Mouse (Mus musculus) lung, postnatal 0 days (tissue): Measurements from ENCODE around the gene Tmem147. TPM values are rescaled to one million over a fixed set of nuclear protein-coding genes. Genes with fewer than 3 reads are reported as not detected.
"Not testable (repeated sequence)": the region's sequence is repeated elsewhere in the genome, so short reads cannot be mapped to it uniquely, and the experiment has no call there.

Source experiments
- ATAC-seq: fragments of 200-750 bp; cut with Nextera tagmentation; 2 replicates; pipeline ENCODE4 v1.8.0; 2017; ENCODE audit warnings: moderate library complexity
- DNase-seq: peaks from one replicate; pipeline ENCODE4 v3.0.0-alpha.2; 2016; ENCODE audit warnings: low spot score
- H3K27ac ChIP-seq: fragments of 300-500 bp; sonication (generic); 2 replicates; pipeline ENCODE4 v1.5.1; 2014; ENCODE audit warnings: antibody characterized with exemption, mild to moderate bottlenecking, low read length, mixed read lengths
- H3K27me3 ChIP-seq: fragments of 300-500 bp; sonication (generic); replicated peaks from 2 replicates; pipeline ENCODE4 v1.6.1; 2014; ENCODE audit warnings: low read length, mixed read lengths; ENCODE audit not compliant: insufficient read depth
- H3K36me3 ChIP-seq: fragments of 300-500 bp; sonication (generic); 2 replicates; pipeline ENCODE4 v1.6.1; 2014; ENCODE audit warnings: low read length, mixed read lengths; ENCODE audit not compliant: insufficient read depth
- H3K4me1 ChIP-seq: fragments of 300-500 bp; sonication (generic); 2 replicates; pipeline ENCODE4 v1.6.1; 2014; ENCODE audit warnings: antibody characterized with exemption, low read depth, low read length, mixed read lengths; ENCODE audit not compliant: insufficient read depth
- H3K4me2 ChIP-seq: fragments of 300-500 bp; sonication (generic); replicated peaks from 2 replicates; pipeline ENCODE4 v1.6.1; 2014; ENCODE audit warnings: low read depth, mild to moderate bottlenecking, low read length, moderate library complexity, mixed read lengths
- H3K4me3 ChIP-seq: fragments of 300-500 bp; sonication (generic); 2 replicates; pipeline ENCODE4 v1.5.1; 2014; ENCODE audit warnings: low read depth, low read length
- H3K9ac ChIP-seq: fragments of 300-500 bp; sonication (generic); replicated peaks from 2 replicates; pipeline ENCODE4 v1.6.1; 2014; ENCODE audit warnings: low read depth, mild to moderate bottlenecking
- H3K9me3 ChIP-seq: fragments of 300-500 bp; sonication (generic); 2 replicates; pipeline ENCODE4 v1.6.1; 2016; ENCODE audit warnings: low read length, mixed read lengths
- CTCF ChIP-seq: IDR thresholded peaks from 2 replicates; pipeline ENCODE4 v1.5.1; 2016; ENCODE audit warnings: antibody characterized with exemption, mild to moderate bottlenecking
- EP300 ChIP-seq: IDR thresholded peaks from 2 replicates; pipeline ENCODE4 v1.6.1; 2016; ENCODE audit warnings: antibody characterized with exemption, mild to moderate bottlenecking, control low read depth
- WGBS: fragments of 180-500 bp; shearing (Covaris S2); extraction: QIAGEN DNeasy Blood & Tissue Kit; methylation state at CpG from one replicate; pipeline ENCODE4 v1.1.7; 2014; 5-methylcytosine and 5-hydroxymethylcytosine counted together
- polyA plus RNA-seq: library from polyadenylated mRNA; unstranded; fragments of >200 nt; fragmentation: Nextera tagmentation; extraction: Ambion mirVana; gene quantifications from 2 replicates; pipeline ENCODE4 v1.2.1, GENCODE M21; 2015

The Tmem147 gene
- polyA plus RNA-seq, 1 experiment from 2014 or later: 193 TPM

- H3K9ac ChIP-seq: no peak overlapping the region
- TF ChIP-seq CTCF (no peak), EP300 (no peak)
- H3K27me3 ChIP-seq: no peaks in the 10 kb centered on the region
- H3K4me2 ChIP-seq: no peak overlapping the region
- no peak overlapping the region for H3K27ac ChIP-seq
- H3K4me3 ChIP-seq: no peak overlapping the region
- H3K9me3 ChIP-seq: no peaks in the 10 kb centered on the region; the same call in 1 of the 2 replicates
- DNase-seq (peak; percentile 48), ATAC-seq (peak; percentile 79)
- H3K36me3 ChIP-seq: no peaks in the 10 kb centered on the region
- no peaks in the 10 kb centered on the region; the same call in 1 of the 2 replicates for H3K4me1 ChIP-seq
- WGBS: 60% methylated on average over 13 of the region's 13 CpGs
Observed at GRCm38 (mm10) chr7:30749824-30750606, 20.7 kb upstream of the Tmem147 start.

- DNase-seq (no peak), ATAC-seq (no peak)
- no peak overlapping the region for H3K4me2 ChIP-seq
- H3K27me3 ChIP-seq: no peaks in the 10 kb centered on the region
- no peaks in the 10 kb centered on the region for H3K9me3 ChIP-seq
- no peak overlapping the region for H3K4me3 ChIP-seq
- TF ChIP-seq EP300 (no peak), CTCF (peak; percentile 23; the same call in 1 of the 2 replicates)
- H3K36me3 ChIP-seq: no peaks in the 10 kb centered on the region
- H3K9ac ChIP-seq: no peak overlapping the region
- 80% methylated on average over 7 of the region's 7 CpGs for WGBS
- peaks cover 3% of the 10 kb centered on the region; the same call in 1 of the 2 replicates for H3K4me1 ChIP-seq
- no peak overlapping the region for H3K27ac ChIP-seq
Observed at GRCm38 (mm10) chr7:30747525-30748204, 18.3 kb upstream of the Tmem147 start.

GRCm38 (mm10) chr7:30744022-30744598, 14.8 kb upstream of the Tmem147 start:
- WGBS: 18% methylated on average over 4 of the region's 4 CpGs
- Histone ChIP-seq H3K36me3 (no peaks in the 10 kb centered on the region), H3K9me3 (no peaks in the 10 kb centered on the region), H3K27ac (peak overlapping the region; percentile 64; the same call in 1 of the 2 replicates), H3K4me3 (no peak overlapping the region), H3K9ac (no peak overlapping the region), H3K4me1 (0 out of 2 replicates have a peak, but pooled peaks cover 3% of the 10 kb centered on the region), H3K27me3 (no peaks in the 10 kb centered on the region), H3K4me2 (no peak overlapping the region)
- TF ChIP-seq EP300: peak; percentile 75; the same call in 1 of the 2 replicates
- peak; percentile 43 for TF ChIP-seq CTCF
- DNase-seq: peak; percentile 88
- ATAC-seq: peak; percentile 94

GRCm38 (mm10) chr7:30743617-30744016, 14.3 kb upstream of the Tmem147 start, which contains the start of gene Gapdhs:
Gapdhs (minus strand) TSS chr7:30743681.
- H3K4me1 ChIP-seq, H3K9me3 ChIP-seq, H3K4me3 ChIP-seq, H3K36me3 ChIP-seq, H3K9ac ChIP-seq, H3K27me3 ChIP-seq, H3K4me2 ChIP-seq: not testable (repeated sequence)
- ATAC-seq (peak; percentile 60), DNase-seq (peak; percentile 60)
- peak within 1 kb of the TSS; percentile 64; the same call in 1 of the 2 replicates for H3K27ac ChIP-seq
- WGBS: 67% methylated on average over 1 of the region's 4 CpGs

GRCm38 (mm10) chr7:30742570-30742969, 13.2 kb upstream of the Tmem147 start:
- not testable (repeated sequence) for H3K36me3 ChIP-seq, H3K9me3 ChIP-seq, H3K4me3 ChIP-seq, DNase-seq, H3K27me3 ChIP-seq, H3K27ac ChIP-seq, ATAC-seq, H3K9ac ChIP-seq, H3K4me2 ChIP-seq, H3K4me1 ChIP-seq
- 56% methylated on average over 2 of the region's 2 CpGs for WGBS

- H3K27ac ChIP-seq: no peak overlapping the region
- H3K27me3 ChIP-seq: no peaks in the 10 kb centered on the region
- H3K4me3 ChIP-seq: no peak overlapping the region
- H3K4me1 ChIP-seq: no peaks in the 10 kb centered on the region
- H3K36me3 ChIP-seq: no peaks in the 10 kb centered on the region
- no peak for ATAC-seq
- H3K9ac ChIP-seq: no peak overlapping the region
- no peak for TF ChIP-seq EP300
- no peak for DNase-seq
- WGBS: 86% methylated on average over 3 of the region's 3 CpGs
- no peak overlapping the region for H3K4me2 ChIP-seq
- no peaks in the 10 kb centered on the region for H3K9me3 ChIP-seq
Observed at GRCm38 (mm10) chr7:30736211-30736610, 6.9 kb upstream of the Tmem147 start.

- H3K27ac ChIP-seq: peak overlapping the region; percentile 79
- peaks cover 17% of the 10 kb centered on the region for H3K4me1 ChIP-seq
- H3K4me2 ChIP-seq: peak overlapping the region; percentile 92
- peak overlapping the region; percentile 85; the same call in 1 of the 2 replicates for H3K9ac ChIP-seq
- ATAC-seq: peak; percentile 6
- peak overlapping the region; percentile 77 for H3K4me3 ChIP-seq
- not testable (repeated sequence) for H3K36me3 ChIP-seq, H3K27me3 ChIP-seq, DNase-seq, H3K9me3 ChIP-seq
- 26% methylated on average over 11 of the region's 22 CpGs for WGBS
Observed at GRCm38 (mm10) chr7:30730064-30730722, 853 bp upstream of the Tmem147 start.
